Mouse (Mus musculus) right cerebral cortex, postnatal 10 days (tissue): ENCODE measurements at regions not wholly inside any gene's neighbourhood (a gene's known extent, or its start where the extent isn't known, plus 50 kb on each side); places are given as distances from the start of the nearest gene placed in this dataset.
"Not testable (repeated sequence)": the region's sequence is repeated elsewhere in the genome, so short reads cannot be mapped to it uniquely, and the experiment has no call there.

Source experiments
- DNase-seq, 2 experiments: peaks; one replicate each; pipeline ENCODE4 v3.0.0; 2021; ENCODE audit warnings: low spot score in 2 of 2

GRCm38 (mm10) chr8:71081291-71081690 lies 175.6 kb downstream of the Map1s start:
- not testable (repeated sequence) for DNase-seq

- DNase-seq = not testable (repeated sequence)
Observed at GRCm38 (mm10) chr8:71127131-71127530, 145.4 kb upstream of the Myo9b start.

GRCm38 (mm10) chr8:71130411-71131261 lies 141.9 kb upstream of the Myo9b start:
- DNase-seq = no peak

GRCm38 (mm10) chr8:71131327-71132089 lies 141.0 kb upstream of the Myo9b start:
- no peak for DNase-seq

- DNase-seq = peak in 1 of 2 experiments; percentile 21
Observed at GRCm38 (mm10) chr8:71132898-71133297, 139.6 kb upstream of the Myo9b start.

- not testable (repeated sequence) for DNase-seq
Observed at GRCm38 (mm10) chr8:71137131-71137530, 135.4 kb upstream of the Myo9b start.

GRCm38 (mm10) chr8:71142373-71142973 lies 130.0 kb upstream of the Myo9b start:
- not testable (repeated sequence) for DNase-seq

GRCm38 (mm10) chr8:71171478-71172210 lies 100.9 kb upstream of the Myo9b start:
- DNase-seq = not testable (repeated sequence)

GRCm38 (mm10) chr8:71192939-71193338 lies 79.6 kb upstream of the Myo9b start:
- not testable (repeated sequence) for DNase-seq

GRCm38 (mm10) chr8:71195006-71195722 lies 77.3 kb upstream of the Myo9b start:
- DNase-seq = not testable (repeated sequence)
